Mouse (Mus musculus) spleen, postnatal 14 days (tissue): ENCODE data around the gene Mapk1ip1l.
A peak's percentile ranks its signal among the peaks of the same experiment; 100 is the strongest.

Experiments used
- DNase-seq, 2 experiments: peaks; one replicate each; pipeline ENCODE4 v3.0.0; 2021 to 2022; ENCODE audit warnings: low spot score in 2 of 2

Gene Mapk1ip1l

DNA sequence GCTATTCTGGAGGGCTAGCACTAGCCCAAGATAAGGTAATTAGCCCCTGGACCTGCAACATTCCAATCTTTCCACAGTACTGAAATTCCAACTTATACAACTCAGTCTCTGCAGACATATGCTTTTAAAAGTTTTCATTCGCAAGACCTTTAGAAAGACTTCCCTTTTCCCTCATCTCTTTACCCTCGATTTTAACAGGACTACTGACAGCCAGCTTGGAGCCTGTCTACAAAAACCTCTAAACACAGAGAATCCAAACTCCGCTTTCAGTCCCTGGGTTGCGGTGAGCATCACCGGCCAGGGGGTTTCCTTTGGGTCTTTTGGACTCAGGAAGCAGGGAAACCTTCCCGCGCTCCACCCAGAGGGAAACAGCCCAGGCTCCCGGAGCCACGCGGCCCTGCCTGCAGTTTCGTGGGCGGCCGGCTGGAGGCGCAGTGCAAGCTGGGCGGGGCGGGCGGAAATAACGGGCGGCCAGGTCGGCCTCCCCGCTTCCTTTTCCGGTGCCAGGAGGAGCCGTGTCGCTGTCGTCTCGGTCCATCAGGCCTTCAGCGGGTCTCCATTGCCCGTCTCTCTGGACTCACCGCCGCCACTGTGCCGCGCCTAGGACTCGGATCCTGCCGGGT is at the start of gene Mapk1ip1l:
Mapk1ip1l (plus strand) TSS at position 482 of the 623 bp plus-strand sequence.
- DNase-seq = peak; percentile 87 to 94

DNA sequence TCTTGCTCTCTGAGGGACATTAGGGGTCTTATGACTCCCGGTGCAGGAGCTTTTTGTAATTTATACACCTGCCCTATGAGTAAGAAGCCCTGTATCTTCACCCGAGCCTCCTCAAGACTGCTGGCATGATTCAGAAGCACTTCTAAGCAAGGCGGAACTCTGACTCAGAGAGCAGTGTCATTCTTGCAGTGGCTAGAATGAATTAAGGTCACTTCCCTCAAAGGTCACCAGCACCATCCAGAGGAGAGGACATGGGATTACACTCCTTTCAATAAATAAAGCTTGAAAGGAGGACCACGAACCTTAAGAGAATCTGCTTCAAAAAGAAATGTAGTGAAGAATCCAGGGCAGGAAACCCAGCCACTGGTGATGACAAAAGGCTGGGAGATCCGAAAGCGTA is 48.2 kb upstream of the Mapk1ip1l start:
- DNase-seq = no peak

DNA sequence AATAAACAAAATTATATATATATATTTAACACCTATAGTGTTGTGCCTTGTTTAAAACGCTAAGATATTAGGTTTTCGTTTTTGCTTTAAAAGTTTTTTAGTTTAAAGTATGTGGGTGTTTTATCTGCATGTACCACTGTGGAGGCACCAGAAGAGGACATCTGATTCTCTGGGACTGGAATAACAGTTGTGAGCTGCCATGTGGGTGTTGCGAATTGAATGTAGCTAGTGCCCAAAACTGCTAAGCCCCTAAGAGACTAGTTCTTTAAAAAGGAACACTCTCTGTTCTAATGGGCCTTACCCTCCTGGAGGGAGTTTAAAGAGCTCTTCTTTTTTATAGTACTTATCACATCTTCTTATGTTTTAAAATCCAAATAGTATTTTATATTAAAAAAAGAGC is 33.2 kb upstream of the Mapk1ip1l start:
- DNase-seq = no peak

DNA sequence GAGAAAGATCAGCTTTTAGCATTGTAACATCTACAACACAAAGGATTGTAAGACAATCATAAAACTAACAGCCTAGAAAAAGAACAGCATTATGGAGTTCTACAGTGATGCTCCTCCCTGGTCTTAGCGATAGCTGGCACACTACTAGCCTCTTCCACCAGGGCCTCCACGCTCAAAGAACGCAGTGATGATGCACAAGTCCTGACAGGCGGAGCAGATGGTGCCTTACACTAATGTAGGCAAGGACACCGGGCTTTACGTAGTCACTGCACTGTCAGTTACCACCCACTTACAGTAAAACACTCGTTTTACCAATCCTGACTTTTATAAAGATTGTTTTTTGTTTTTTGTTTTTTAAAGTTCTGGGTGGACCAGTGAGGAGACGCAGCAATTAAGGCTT is 32.2 kb upstream of the Mapk1ip1l start:
- no peak for DNase-seq

DNA sequence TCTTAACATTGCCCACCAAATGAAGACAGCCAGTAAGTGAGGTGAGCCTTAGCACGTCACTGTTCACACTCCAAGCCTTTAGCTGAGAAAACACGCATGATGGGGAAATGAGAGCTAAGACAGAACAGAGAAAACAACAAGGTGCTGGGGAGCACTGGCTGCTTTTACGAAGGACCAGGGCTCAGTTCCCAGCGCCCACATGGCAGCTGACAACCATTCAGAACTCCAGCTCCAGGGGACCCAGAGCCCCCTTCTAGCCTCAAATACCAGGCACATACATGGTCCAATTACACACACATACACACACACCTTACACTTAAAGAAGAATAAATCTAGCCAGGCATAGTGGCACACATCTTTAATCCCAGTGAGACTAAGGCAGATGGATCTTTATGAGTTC is 29.0 kb upstream of the Mapk1ip1l start:
- no peak for DNase-seq

DNA sequence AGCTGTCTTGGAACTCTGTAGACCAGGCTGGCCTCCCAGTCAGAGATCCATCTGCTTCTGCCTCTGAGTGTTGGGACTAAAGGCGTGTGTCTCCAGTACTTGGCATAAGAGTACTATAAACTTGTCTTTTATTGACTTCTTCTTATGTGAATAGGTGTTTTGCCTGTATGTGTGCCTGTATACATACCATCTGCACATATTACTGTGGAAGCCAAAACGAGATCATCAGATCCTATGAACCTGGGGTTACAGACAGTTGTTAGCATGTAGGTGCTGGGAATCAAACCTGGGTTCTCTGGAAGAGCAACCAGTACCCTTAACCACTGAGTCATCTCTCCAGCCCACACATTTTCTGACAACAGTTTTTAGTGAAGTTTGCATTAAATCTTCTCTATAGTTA is 28.4 kb upstream of the Mapk1ip1l start:
- DNase-seq = no peak

DNA sequence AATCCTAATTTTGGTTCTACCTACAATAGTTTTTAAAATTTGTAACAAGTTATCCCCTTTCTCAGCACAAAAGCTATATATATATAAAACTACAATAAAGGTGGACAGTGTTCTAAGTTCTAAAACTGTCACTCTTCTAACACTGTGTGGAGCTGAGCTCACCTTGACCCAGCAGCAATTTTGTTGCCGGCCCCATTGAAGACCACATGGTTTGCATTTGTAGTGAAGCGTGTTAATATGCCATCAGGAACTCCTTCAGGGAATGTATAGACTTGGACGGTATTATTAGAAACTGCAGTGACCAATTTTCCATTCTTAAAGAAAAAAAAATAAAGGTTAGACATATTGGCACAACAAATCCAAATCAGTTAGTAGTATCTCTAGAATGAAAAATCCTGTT is 24.3 kb upstream of the Mapk1ip1l start:
- DNase-seq = no peak

DNA sequence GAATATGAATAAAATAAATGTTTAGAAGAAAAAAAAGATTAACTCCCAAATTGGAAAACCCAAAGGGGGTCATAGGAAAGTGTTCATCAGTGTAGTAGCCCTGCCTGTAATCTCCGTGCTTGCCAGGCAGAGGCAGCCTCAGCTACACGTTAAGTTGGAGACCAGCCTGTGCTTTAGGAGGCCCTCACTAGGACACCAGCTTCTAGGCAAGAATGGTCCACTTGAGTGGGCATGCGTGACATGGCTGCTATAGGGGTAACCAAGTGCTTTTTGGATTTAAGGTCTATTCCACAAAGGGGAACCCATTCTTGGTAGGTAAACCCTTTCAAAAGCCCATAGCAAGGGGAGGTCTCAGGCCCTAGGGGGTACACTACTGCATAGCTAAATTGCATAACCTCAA is 22.6 kb upstream of the Mapk1ip1l start:
- DNase-seq = no peak

DNA sequence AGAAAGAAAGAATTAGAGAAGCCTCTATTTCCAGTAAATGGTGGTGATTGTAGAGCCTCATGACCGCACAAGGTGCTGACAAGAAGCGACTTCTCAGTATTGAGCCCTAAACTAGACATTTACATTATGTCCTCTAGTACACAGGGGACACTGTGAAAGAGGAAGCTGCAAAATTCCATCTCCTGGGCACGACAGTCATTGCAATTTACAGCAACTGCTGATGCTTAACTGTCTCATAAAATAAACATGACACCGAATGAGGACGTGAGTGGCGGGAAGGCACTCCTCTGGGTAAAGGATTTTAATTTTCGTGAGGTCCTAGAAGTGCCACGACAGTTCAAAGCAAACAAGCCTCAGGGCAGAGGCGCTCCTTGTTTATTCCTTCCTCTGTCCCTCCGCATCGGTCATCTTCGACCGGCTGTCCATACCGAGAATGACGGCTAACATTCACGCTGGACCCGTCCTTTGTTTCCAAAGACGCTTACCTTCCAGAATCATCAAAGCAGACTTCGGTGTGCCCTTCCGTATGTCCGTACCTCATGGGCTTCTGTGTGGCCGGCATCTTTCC is 21.9 kb upstream of the Mapk1ip1l start:
- no peak for DNase-seq

DNA sequence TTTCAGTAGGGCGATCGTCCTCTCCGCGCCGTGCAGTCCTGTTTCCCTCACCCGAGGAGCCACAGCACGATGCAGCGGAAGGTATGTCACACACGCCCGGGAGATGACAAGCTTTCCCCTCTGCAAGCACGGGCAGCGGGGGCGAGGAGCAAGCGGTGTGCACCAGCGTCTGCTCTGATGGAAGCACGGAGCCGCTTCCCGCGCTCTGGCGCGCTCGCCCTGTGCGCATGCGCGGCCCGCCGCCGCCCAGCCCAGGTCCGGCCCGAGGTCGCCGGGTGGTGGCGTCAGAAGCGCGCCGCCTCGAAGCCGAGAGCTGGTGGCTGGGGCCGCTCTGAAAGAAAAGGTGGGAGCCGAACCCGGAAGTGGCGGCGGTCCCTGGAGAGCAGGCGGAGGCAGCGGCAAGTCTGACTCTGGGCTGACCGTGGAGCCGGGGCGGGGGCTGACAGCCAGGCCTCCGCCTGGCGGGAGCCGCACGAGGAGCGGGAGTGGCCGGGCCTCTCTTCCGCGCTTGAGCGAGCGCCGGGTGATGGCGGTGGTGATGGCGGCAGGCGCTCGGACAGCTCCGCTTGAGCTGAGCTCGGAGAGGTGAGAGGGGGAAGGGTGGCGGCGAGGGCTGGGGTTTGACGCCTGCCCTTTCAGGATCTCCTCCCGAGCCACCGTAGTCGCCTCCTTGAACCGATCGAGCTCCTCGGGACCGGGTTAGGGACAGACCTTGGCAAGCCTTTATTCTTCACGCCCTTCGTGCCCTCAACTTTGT is 21.3 kb upstream of the Mapk1ip1l start, which contains the start of the genes Wdhd1 and Socs4:
Wdhd1 (minus strand) TSS at position 221 of the 757 bp plus-strand sequence.
Socs4 (plus strand) TSS at position 295 of the 757 bp plus-strand sequence.
- peak; percentile 90 to 94 for DNase-seq

DNA sequence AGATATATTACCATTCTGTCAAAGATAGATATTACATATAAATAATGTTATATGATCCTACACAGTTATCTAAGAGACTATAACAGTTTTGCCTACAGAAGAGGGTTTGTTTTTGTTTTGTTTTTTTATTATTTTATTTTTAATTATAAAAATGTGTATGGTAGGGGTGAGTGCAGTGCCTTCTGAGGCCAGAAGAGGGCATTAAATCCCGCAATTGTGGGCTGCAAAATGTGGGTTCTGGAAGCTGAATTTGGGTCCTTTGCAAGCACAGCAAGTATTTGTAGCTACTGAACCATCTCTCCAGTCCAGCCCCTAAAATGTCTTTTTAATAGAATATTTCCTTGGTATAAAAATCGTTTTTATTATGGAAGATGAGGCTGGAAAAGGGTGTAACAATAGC is 19.0 kb upstream of the Mapk1ip1l start:
- no peak for DNase-seq

DNA sequence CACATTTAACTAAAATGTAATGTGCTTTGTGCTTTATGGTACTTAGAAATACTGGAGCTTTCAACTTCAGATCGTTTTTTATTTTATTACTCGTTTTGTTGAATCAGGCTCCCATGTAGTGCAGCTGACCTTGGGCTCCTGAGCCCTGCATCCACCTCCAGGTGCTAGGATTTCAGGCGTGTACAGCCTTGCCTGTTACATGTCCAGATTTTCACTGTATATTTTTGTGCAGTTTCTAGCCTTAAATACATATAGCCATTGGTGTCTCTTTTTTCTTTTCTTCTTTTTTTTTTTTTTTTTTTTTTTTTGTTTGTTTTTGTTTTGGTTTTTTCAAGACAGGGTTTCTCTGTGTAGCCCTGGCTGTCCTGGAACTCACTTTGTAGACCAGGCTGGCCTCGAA is 16.5 kb upstream of the Mapk1ip1l start:
- no peak for DNase-seq

DNA sequence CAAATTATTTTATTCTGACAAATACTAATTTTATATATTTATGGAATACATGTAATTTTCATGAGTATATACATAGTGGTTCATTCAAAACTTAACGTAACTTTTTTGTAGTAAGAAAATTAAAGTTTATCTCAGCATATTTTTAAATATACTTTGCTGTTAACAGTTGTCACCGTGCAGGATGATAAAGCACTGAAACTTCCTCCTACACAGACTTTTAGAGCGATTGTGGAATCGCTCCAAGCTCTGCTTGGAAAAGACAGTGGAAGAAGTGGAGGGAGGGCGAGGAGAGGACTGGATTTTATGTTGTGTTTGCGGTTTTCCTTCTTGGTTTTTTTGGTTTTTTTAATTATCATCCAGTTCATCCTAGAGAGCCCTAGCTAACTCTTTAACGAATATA is 14.5 kb upstream of the Mapk1ip1l start:
- no peak for DNase-seq

DNA sequence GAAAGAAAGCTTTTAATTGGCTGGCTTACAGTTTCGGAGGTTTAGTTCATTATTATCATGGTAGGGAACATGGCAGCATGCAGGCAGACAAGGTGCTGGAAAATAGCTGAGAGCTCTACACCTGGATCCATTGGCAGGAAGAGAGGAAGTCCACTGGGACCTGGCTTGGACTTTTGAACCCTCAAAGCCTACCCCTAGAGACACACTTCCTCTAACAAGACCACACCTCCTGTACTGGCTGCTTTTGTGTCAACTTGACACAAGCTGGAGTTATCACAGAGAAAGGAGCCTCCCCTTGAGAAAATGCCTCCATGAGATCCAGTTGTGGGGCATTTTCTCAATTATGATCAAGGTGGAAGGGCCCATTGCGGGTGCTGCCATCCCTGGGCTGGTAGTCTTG is 12.8 kb upstream of the Mapk1ip1l start:
- no peak for DNase-seq

DNA sequence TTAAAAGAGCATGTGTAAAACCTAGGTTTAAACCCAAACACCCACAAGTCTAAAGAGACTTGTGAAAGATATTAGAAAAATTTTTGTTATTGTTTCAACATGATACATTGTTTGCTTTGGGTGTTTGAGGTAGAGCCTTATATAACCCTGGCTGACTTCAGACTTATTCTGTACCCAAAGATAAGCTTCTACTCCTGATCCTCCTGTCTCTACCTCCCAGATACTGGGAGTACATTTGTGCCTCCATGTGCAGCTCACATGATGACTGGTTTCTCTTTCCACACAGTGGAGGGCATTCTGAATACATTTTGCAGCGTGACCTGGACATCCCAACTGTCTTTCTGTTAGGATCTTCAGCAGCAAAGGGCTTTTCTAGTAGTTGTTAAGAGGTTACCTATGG is 11.9 kb upstream of the Mapk1ip1l start:
- no peak for DNase-seq

DNA sequence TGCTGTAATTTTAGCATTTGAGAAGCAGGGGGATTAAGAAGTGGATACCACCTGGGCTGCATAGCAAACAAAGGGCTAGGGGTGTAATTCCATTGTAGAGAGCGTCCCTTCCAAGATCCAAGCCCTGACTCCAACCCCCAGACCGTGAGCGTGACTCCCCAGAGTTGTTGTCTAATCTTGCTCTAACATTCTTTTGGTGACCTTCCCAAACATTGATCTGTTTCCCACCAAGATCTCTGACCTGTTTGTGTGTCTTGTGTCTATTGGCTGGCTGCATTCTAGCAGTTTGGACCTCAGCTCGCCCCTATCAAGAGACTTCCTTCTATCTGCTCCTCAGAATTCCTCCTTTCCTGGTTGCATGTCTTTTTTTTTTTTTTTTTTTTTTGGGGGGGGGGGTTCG is 11.0 kb upstream of the Mapk1ip1l start:
- DNase-seq = no peak

DNA sequence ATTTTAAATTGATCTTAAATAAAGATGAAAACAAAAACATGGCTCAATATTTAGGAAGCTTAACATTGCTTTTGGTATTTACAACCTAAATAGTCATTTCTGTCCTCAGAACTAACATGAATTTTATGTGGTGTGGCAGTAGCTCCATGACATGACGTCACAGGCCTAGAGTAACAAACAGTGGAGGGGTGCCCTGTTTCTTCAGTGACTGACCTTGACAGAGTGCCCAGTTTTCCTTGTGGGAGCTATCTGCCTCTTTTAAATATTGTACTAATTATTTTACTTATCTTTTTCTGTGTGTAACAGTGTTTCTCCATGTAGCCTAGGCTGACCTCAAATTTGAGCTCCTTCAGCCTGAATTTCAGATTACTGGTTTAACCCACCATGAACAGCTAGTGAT is 6.3 kb upstream of the Mapk1ip1l start:
- DNase-seq = no peak

DNA sequence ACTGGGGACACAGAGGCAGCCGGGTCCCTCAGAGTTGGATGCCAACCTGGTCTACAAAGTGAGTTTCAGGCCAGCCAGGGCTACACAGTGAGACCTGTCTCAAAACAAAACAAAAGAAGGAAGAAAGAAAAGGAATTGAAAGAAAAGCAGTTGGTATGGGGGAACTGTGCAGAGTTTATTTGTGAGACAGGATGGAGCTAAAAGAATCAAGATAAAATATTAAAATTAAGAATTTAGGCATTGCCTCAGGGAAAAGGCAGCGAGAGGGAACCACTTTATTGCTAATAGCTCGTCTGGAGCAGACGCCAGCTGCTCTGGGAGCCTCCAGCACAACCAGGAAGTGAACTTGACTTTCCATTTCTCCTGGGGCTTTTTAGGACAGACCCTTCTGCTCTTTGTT is 3.9 kb upstream of the Mapk1ip1l start:
- no peak for DNase-seq

DNA sequence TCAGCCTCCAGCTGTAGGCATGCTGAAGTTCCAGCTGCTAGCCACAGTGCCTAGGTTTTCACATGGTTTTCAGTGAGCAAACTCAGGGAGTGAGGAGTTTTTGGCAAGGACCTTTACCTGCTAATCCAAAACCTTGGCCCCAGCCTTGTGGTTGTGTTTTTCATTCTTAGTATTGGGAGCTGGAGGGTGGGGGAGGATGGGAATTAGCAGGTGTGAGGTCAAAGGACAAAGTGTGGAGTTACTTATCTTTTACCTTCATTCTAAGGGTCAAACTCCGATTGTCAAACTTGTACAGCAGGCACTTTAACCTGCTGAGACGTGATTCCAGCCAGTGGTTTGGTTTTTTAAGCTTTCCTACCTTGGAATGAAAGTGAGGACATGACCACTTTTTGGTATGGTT is 1.8 kb upstream of the Mapk1ip1l start:
- no peak for DNase-seq

DNA sequence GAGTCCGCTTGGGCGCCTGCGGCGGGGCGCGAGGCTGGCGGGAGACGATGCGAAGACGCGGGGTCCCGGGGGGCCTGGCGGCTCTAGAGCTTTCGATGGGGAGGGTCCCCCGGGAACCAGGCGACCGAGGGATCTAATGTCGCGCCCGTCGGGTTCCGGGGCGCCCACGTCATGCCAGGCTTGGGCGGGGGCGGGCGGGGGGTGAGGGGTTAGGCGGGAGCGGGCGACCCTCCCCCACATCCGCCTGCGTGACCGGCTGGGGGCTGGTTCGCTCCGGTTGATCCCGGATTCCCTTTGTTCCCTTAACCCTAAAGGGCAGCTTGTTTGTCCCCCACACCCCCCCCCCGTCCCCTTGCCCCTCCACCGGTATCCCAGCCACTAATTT is 334 bp downstream of the Mapk1ip1l start:
- no peak for DNase-seq

DNA sequence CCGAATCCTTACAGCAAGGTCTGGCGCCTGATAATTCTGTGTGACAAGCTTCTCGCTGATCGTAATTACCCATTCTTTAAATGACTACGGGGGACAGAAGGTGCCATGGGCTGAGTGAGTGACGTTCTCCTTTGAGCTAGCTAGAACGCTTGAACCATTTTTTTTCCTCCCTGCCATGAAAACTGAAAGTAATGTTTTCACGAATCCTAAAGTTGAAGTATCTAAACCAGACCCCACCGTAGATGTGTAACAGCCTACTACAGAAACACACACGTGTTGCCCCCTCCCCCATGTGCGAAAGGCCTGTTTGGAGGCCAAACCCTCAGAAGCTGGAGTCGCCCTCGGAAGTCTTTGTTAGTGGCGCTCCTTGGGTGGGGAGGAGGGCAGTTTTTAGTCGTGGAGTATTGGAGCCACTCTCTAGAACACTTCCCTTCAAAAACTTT is 774 bp downstream of the Mapk1ip1l start:
- no peak for DNase-seq

DNA sequence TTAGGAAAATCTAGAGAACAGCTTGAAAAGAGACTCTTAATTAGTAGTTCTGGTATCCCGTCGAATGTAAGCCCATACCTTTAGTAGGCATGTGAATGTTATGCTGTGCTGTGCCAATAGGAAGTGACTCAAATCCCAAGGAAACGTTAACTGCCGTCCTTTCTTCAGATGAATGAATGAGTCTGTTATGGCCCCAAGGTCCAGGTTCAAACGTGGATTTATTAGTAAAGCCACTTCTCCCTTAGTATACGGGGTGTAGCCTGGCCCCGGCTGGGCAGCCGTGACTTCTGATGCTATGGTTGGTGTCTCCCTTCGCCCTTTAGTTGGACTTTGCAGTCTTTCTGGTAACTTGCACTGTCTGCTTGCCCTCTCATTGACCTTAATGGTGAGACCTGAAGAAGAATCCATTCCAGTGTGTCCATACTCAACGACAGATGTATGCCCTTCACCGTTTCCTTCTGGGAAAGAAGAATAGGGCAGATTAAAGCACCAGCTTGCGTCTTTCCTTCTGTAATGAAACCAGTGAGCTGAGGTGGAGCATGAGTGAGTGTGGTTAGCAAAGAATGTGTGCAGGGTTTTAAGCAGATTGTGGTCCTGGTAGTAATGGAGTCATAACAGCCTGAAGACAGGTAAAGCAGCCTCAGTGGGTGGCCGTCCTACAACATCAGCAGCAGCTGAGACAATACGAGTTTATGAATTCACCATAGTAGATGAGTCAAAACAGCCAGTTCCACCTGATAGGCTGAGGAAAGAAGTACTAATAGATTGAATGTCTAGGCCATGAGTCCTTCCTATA is 5.0 kb downstream of the Mapk1ip1l start:
- no peak for DNase-seq
